Mouse (Mus musculus) frontal cortex, postnatal 10 days (tissue): Measurements from ENCODE around the gene Brf1.
A peak's percentile ranks its signal among the peaks of the same experiment; 100 is the strongest.

ENCODE experiments used
- DNase-seq, 2 experiments: peaks; one replicate each; pipeline ENCODE4 v3.0.0; 2022; ENCODE audit warnings: low spot score in 2 of 2, mixed read lengths in 1 of 2

Brf1 gene

GRCm38 (mm10) chr12:113000294-113001132 is at the start of gene Brf1:
Gene Brf1 (minus strand): TSS chr12:113000704.
- peak; percentile 89 to 94 for DNase-seq

GRCm38 (mm10) chr12:113049836-113050235 is 49.3 kb upstream of the Brf1 start:
- DNase-seq, result no peak

GRCm38 (mm10) chr12:113048103-113048502 is 47.6 kb upstream of the Brf1 start:
- no peak for DNase-seq

GRCm38 (mm10) chr12:113046861-113047260 is 46.4 kb upstream of the Brf1 start:
- no peak for DNase-seq

GRCm38 (mm10) chr12:113044916-113045677 is 44.6 kb upstream of the Brf1 start:
- DNase-seq, result no peak

- DNase-seq, result no peak
These were observed 42.0 kb upstream of the Brf1 start for GRCm38 (mm10) chr12:113042543-113042942.

- peak; percentile 50 to 52 for DNase-seq
These were observed 41.3 kb upstream of the Brf1 start for GRCm38 (mm10) chr12:113041481-113042439.

- DNase-seq, result no peak
These were observed 37.9 kb upstream of the Brf1 start for GRCm38 (mm10) chr12:113038414-113038813.

GRCm38 (mm10) chr12:113036996-113037395 is 36.5 kb upstream of the Brf1 start:
- DNase-seq, result no peak

GRCm38 (mm10) chr12:113035093-113035492 is 34.6 kb upstream of the Brf1 start:
- DNase-seq, result no peak

- DNase-seq, result peak in 1 of 2 experiments; percentile 31
These were observed 32.1 kb upstream of the Brf1 start for GRCm38 (mm10) chr12:113032296-113033250.

- DNase-seq, result no peak
These were observed 30.9 kb upstream of the Brf1 start for GRCm38 (mm10) chr12:113031441-113031840.

- no peak for DNase-seq
These were observed 30.5 kb upstream of the Brf1 start for GRCm38 (mm10) chr12:113030993-113031392.

GRCm38 (mm10) chr12:113030046-113030445 is 29.5 kb upstream of the Brf1 start:
- no peak for DNase-seq

GRCm38 (mm10) chr12:113028898-113029297 is 28.4 kb upstream of the Brf1 start:
- DNase-seq, result no peak

- no peak for DNase-seq
These were observed 27.6 kb upstream of the Brf1 start for GRCm38 (mm10) chr12:113028067-113028466.

- DNase-seq, result no peak
These were observed 27.0 kb upstream of the Brf1 start for GRCm38 (mm10) chr12:113027495-113027894.

GRCm38 (mm10) chr12:113026557-113026956 is 26.1 kb upstream of the Brf1 start:
- no peak for DNase-seq

GRCm38 (mm10) chr12:113023082-113023481 is 22.6 kb upstream of the Brf1 start:
- no peak for DNase-seq

- no peak for DNase-seq
These were observed 21.0 kb upstream of the Brf1 start for GRCm38 (mm10) chr12:113021488-113021887.
